Mouse (Mus musculus) cerebellum, postnatal 14 days (tissue): Measurements from ENCODE around the gene D130043K22Rik.

ENCODE experiments used
- DNase-seq, 2 experiments: peaks; one replicate each; pipeline ENCODE4 v3.0.0; 2021; ENCODE audit warnings: mixed read lengths in 2 of 2

D130043K22Rik gene

GRCm38 (mm10) chr13:24905422-24905821 lies 60.5 kb downstream of the D130043K22Rik start:
- no peak for DNase-seq

- DNase-seq: no peak
Measured at GRCm38 (mm10) chr13:24906831-24907570, 62.1 kb downstream of the D130043K22Rik start.

GRCm38 (mm10) chr13:24909112-24909511 lies 64.2 kb downstream of the D130043K22Rik start:
- DNase-seq: no peak

- DNase-seq: no peak
Measured at GRCm38 (mm10) chr13:24913576-24913975, 68.6 kb downstream of the D130043K22Rik start.

- DNase-seq: no peak
Measured at GRCm38 (mm10) chr13:24914915-24915314, 70.0 kb downstream of the D130043K22Rik start.

- no peak for DNase-seq
Measured at GRCm38 (mm10) chr13:24915831-24916230, 70.9 kb downstream of the D130043K22Rik start.

- DNase-seq: peak; percentile 69 to 75
Measured at GRCm38 (mm10) chr13:24920333-24920977, 75.5 kb downstream of the D130043K22Rik start.

- no peak for DNase-seq
Measured at GRCm38 (mm10) chr13:24921281-24921680, 76.3 kb downstream of the D130043K22Rik start.

GRCm38 (mm10) chr13:24923991-24924390 lies 79.1 kb downstream of the D130043K22Rik start:
- DNase-seq: no peak

- no peak for DNase-seq
Measured at GRCm38 (mm10) chr13:24930591-24930990, 85.7 kb downstream of the D130043K22Rik start.

GRCm38 (mm10) chr13:24933199-24933598 lies 88.3 kb downstream of the D130043K22Rik start:
- DNase-seq: no peak

- no peak for DNase-seq
Measured at GRCm38 (mm10) chr13:24936772-24937107, 91.8 kb downstream of the D130043K22Rik start.

GRCm38 (mm10) chr13:24937108-24937838 lies 92.3 kb downstream of the D130043K22Rik start, which contains the start of gene Aldh5a1:
Gene Aldh5a1 (minus strand): TSS chr13:24937661.
- peak; percentile 89 to 91 for DNase-seq

GRCm38 (mm10) chr13:24937839-24938166 lies 92.9 kb downstream of the D130043K22Rik start:
- no peak for DNase-seq

GRCm38 (mm10) chr13:24938683-24939082 lies 93.7 kb downstream of the D130043K22Rik start:
- DNase-seq: peak; percentile 90 to 94

- no peak for DNase-seq
Measured at GRCm38 (mm10) chr13:24939472-24939871, 94.5 kb downstream of the D130043K22Rik start.

- peak in 1 of 2 experiments; percentile 12 for DNase-seq
Measured at GRCm38 (mm10) chr13:24942512-24943282, 97.8 kb downstream of the D130043K22Rik start, which contains the start of gene Gpld1. Gene Gpld1 (plus strand): TSS chr13:24943152.

- DNase-seq: no peak
Measured at GRCm38 (mm10) chr13:24943303-24943702, 98.4 kb downstream of the D130043K22Rik start.

- peak; percentile 33 to 43 for DNase-seq
Measured at GRCm38 (mm10) chr13:24945567-24945966, 100.6 kb downstream of the D130043K22Rik start.

- DNase-seq: no peak
Measured at GRCm38 (mm10) chr13:24947158-24947557, 102.2 kb downstream of the D130043K22Rik start.

GRCm38 (mm10) chr13:24948870-24949269 lies 103.9 kb downstream of the D130043K22Rik start:
- no peak for DNase-seq
